Mouse (Mus musculus) embryonic facial prominence, embryonic 11.5 days (tissue): ENCODE measurements around the gene Usp36. TPM values are rescaled to one million over a fixed set of nuclear protein-coding genes. Genes with fewer than 3 reads are reported as not detected.
A peak's percentile ranks its signal among the peaks of the same experiment; 100 is the strongest.

ENCODE experiments used
- ATAC-seq: fragments of 200-750 bp; cut with Nextera tagmentation; replicated peaks from 2 replicates; pipeline ENCODE4 v1.8.0; 2017; ENCODE audit warnings: low read depth; ENCODE audit not compliant: insufficient number of reproducible peaks, low FRiP score, low TSS enrichment
- DNase-seq: peaks from one replicate; pipeline ENCODE4 v3.0.0-alpha.2; 2015; ENCODE audit warnings: low spot score
- H3K27ac ChIP-seq: fragments of 300-500 bp; sonication (generic); replicated peaks from 2 replicates; pipeline ENCODE4 v1.5.1; 2014; ENCODE audit warnings: mild to moderate bottlenecking, low read depth, low read length, control low read depth
- H3K27me3 ChIP-seq: fragments of 300-500 bp; sonication (generic); 2 replicates; pipeline ENCODE4 v1.6.1; 2014; ENCODE audit warnings: mild to moderate bottlenecking, low read length, moderate library complexity, mixed read lengths; ENCODE audit not compliant: control insufficient read depth, insufficient read depth
- H3K36me3 ChIP-seq: fragments of 300-500 bp; sonication (generic); replicated peaks from 2 replicates; pipeline ENCODE4 v1.6.1; 2014; ENCODE audit warnings: low read depth, mild to moderate bottlenecking, low read length, moderate library complexity, mixed read lengths; ENCODE audit not compliant: control insufficient read depth, insufficient read depth
- H3K4me1 ChIP-seq: fragments of 300-500 bp; sonication (generic); 2 replicates; pipeline ENCODE4 v1.6.1; 2014; ENCODE audit warnings: low read length, mixed read lengths; ENCODE audit not compliant: control insufficient read depth, insufficient read depth
- H3K4me2 ChIP-seq: fragments of 300-500 bp; sonication (generic); 2 replicates; pipeline ENCODE4 v1.6.1; 2014; ENCODE audit warnings: low read depth, mild to moderate bottlenecking, control low read depth, low read length, moderate library complexity
- H3K4me3 ChIP-seq: fragments of 300-500 bp; sonication (generic); 2 replicates; pipeline ENCODE4 v1.5.1; 2014; ENCODE audit warnings: low read depth, low read length, control low read depth
- H3K9ac ChIP-seq: fragments of 300-500 bp; sonication (generic); replicated peaks from 2 replicates; pipeline ENCODE4 v1.6.1; 2014; ENCODE audit warnings: mild to moderate bottlenecking, control low read depth, low read length
- H3K9me3 ChIP-seq: fragments of 300-500 bp; sonication (generic); replicated peaks from 2 replicates; pipeline ENCODE4 v1.6.1; 2016; ENCODE audit warnings: mild to moderate bottlenecking, low read length, inconsistent platforms, mixed read lengths; ENCODE audit not compliant: control insufficient read depth
- WGBS: fragments of 180-500 bp; shearing (Covaris S2); extraction: QIAGEN DNeasy Blood & Tissue Kit; methylation state at CpG from one replicate; pipeline ENCODE4 v1.1.7; 2014; 5-methylcytosine and 5-hydroxymethylcytosine counted together
- polyA plus RNA-seq: library from polyadenylated mRNA; unstranded; fragments of >200 nt; fragmentation: Nextera tagmentation; extraction: Ambion mirVana; gene quantifications from 2 replicates; pipeline ENCODE4 v1.2.1, GENCODE M21; 2014

The Usp36 gene
- polyA plus RNA-seq, 1 experiment from 2014 or later, result 8.1 TPM

DNA sequence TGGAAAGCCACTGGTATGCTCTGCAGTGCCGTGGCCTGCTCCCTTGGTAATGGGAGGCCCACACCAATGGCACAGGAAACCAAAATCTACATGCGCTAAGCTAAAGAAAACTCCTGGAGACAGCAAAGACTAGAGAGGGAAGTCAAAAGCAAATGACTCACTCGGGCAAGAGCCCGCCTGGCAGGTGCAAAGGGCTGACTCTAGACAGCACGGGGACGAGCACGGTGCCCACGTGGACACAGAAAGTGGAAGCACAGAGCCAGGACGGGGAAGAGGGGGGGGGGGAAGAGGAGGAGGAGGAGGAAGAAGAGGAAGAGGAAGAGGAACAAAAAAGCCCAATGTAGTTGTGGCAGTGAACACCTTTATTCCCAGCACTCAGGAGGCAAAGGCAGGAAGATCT lies 15.0 kb downstream of the Usp36 start:
- no peak for ATAC-seq
- 94% methylated on average over 9 of the region's 9 CpGs for whole genome bisulfite sequencing
- no peaks in the 10 kb centered on the region for H3K4me1 ChIP-seq

DNA sequence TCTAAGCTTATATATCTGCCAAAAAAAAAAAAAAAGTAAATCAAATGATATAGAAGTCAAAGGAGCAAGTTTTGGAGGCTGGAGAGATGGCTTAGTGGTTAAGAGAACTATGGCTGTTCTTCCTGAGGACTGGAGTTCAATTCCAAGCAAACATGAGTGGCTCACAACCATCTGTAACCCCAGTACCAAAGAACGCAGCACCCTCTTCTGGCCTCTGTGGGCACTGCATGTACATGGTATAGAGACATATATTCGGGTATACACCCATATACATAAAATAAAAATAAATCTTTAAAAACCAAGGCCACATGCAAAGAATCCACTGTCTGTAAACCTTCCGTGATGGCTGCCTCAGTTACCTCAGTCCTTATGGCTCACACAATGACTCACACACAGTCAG lies 20.2 kb downstream of the Usp36 start:
- ATAC-seq (no peak), DNase-seq (peak; percentile 45)
- H3K4me1 ChIP-seq, result no peaks in the 10 kb centered on the region
- peaks cover 26% of the 10 kb centered on the region for H3K36me3 ChIP-seq
- no peak overlapping the region for H3K4me2 ChIP-seq
- H3K27me3 ChIP-seq, result no peaks in the 10 kb centered on the region
- H3K9me3 ChIP-seq, result no peaks in the 10 kb centered on the region
- H3K27ac ChIP-seq, result no peak overlapping the region
- H3K4me3 ChIP-seq, result no peak overlapping the region
- H3K9ac ChIP-seq, result no peak overlapping the region
- WGBS, result 91% methylated on average over 3 of the region's 3 CpGs

More for the DNA sequence above, 15.0 kb downstream of the Usp36 start:
- no peak overlapping the region for H3K4me2 ChIP-seq
- DNase-seq, result no peak
- H3K4me3 ChIP-seq, result no peak overlapping the region
- no peak overlapping the region for H3K9ac ChIP-seq
- H3K9me3 ChIP-seq, result no peaks in the 10 kb centered on the region
- H3K27me3 ChIP-seq, result no peaks in the 10 kb centered on the region
- H3K36me3 ChIP-seq, result peaks cover 21% of the 10 kb centered on the region
- H3K27ac ChIP-seq, result no peak overlapping the region

DNA sequence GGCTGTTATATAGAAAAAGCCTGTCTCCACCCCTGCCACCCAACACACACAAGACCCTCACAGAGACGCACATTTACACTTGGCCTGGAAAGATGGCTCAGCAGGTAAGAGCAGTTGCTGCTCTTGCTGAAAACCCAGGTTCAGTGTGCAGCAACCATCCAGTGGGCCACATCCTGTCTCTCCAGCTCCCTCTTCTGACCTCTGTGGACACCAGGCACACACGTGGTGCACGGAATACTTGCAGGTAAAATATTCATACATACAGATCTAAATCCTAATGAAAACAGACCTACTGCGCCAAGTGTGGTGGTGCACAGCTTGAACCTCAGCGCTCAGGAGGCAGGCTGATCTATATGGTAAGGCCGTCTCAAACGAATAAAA lies 23.4 kb downstream of the Usp36 start:
- ATAC-seq (no peak), DNase-seq (no peak)
- Histone ChIP-seq H3K36me3 (peaks cover 21% of the 10 kb centered on the region), H3K27ac (no peak overlapping the region), H3K27me3 (no peaks in the 10 kb centered on the region), H3K9me3 (no peaks in the 10 kb centered on the region), H3K4me3 (no peak overlapping the region), H3K4me1 (no peaks in the 10 kb centered on the region), H3K9ac (no peak overlapping the region), H3K4me2 (no peak overlapping the region)
- 87% methylated on average over 7 of the region's 7 CpGs for WGBS

GRCm38 (mm10) chr11:118266044-118266665 lies 23.9 kb downstream of the Usp36 start:
- H3K9ac ChIP-seq, result no peak overlapping the region
- ATAC-seq (no peak), DNase-seq (no peak)
- H3K4me1 ChIP-seq, result no peaks in the 10 kb centered on the region
- no peaks in the 10 kb centered on the region for H3K27me3 ChIP-seq
- H3K27ac ChIP-seq, result no peak overlapping the region
- no peak overlapping the region for H3K4me2 ChIP-seq
- H3K36me3 ChIP-seq, result peaks cover 23% of the 10 kb centered on the region
- no peaks in the 10 kb centered on the region for H3K9me3 ChIP-seq
- no peak overlapping the region for H3K4me3 ChIP-seq
- WGBS, result 92% methylated on average over 10 of the region's 10 CpGs

DNA sequence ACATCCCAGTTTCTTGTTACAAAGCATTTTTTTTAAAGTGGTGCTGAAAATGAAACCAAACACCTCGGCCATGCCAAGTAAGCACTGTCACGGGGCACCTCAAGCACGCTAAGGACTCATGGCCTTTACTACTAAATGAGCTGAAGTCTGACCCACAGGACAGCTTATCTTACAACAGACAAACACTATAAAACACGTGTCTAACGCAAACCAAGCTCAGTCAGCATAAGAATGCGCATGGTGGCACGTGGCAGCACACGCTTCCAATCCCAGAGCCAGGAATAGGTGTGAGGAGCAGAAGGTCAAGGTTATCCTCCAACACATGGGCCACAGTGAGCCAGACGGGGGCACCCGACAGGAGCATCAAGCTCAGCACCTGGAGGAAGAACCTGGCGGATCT lies 24.4 kb downstream of the Usp36 start:
- H3K4me3 ChIP-seq, result no peak overlapping the region
- no peaks in the 10 kb centered on the region for H3K27me3 ChIP-seq
- H3K4me2 ChIP-seq, result no peak overlapping the region
- no peak for DNase-seq
- no peak for ATAC-seq
- H3K4me1 ChIP-seq, result no peaks in the 10 kb centered on the region
- no peak overlapping the region for H3K9ac ChIP-seq
- no peak overlapping the region for H3K27ac ChIP-seq
- H3K36me3 ChIP-seq, result peaks cover 23% of the 10 kb centered on the region
- H3K9me3 ChIP-seq, result no peaks in the 10 kb centered on the region
- 93% methylated on average over 11 of the region's 11 CpGs for WGBS

DNA sequence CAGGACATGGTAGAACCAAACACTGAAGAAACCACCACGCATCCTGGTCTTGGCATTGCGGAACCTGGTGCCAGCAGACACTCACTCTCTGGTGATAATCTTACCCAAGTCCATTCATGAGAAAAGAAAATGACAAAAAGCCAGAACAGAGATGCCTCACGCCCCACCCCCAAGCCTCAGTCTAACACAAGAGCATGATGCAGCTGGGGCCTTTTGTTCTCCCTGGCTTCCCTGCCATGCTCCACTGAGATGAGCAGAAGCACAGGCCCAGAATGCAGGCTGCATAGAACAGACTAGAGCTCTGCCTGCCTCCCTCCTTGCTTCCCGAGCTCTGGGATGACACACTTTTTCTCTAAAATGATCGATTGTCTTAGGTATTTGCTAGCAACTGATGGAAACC lies 26.9 kb downstream of the Usp36 start:
- no peaks in the 10 kb centered on the region for H3K9me3 ChIP-seq
- peaks cover 10% of the 10 kb centered on the region for H3K36me3 ChIP-seq
- H3K9ac ChIP-seq, result no peak overlapping the region
- 86% methylated on average over 5 of the region's 5 CpGs for WGBS
- no peaks in the 10 kb centered on the region for H3K4me1 ChIP-seq
- no peak overlapping the region for H3K27ac ChIP-seq
- ATAC-seq (no peak), DNase-seq (no peak)
- no peaks in the 10 kb centered on the region for H3K27me3 ChIP-seq
- H3K4me3 ChIP-seq, result no peak overlapping the region
- H3K4me2 ChIP-seq, result no peak overlapping the region

GRCm38 (mm10) chr11:118260081-118260480 lies 30.0 kb downstream of the Usp36 start:
- Histone ChIP-seq H3K27me3 (no peaks in the 10 kb centered on the region), H3K4me1 (no peaks in the 10 kb centered on the region), H3K4me2 (no peak overlapping the region), H3K9me3 (no peaks in the 10 kb centered on the region), H3K27ac (no peak overlapping the region), H3K9ac (no peak overlapping the region), H3K4me3 (no peak overlapping the region), H3K36me3 (peaks cover 14% of the 10 kb centered on the region)
- DNase-seq, result no peak
- 91% methylated on average over 8 of the region's 8 CpGs for WGBS
- ATAC-seq, result no peak

DNA sequence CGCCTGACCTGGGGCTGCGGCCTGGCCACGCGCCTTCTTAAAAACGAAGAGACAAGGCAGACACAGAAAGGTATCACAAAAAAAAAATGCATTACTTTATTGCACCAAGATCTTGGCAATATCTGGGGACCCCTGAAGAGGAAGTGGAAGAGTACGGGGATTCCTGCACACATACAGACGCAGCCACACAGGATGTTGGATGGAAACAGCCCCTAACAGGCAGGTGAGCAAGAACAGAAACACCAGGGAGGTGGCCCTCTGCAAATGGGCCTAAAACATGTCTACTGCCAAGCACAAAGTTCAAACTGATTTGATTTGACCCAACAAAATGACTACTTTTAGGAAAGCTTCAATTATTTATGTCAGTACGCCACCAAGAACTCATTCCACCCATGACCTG lies 30.5 kb downstream of the Usp36 start:
- H3K4me1 ChIP-seq, result no peaks in the 10 kb centered on the region
- H3K4me3 ChIP-seq, result no peak overlapping the region
- H3K9me3 ChIP-seq, result no peaks in the 10 kb centered on the region
- no peak overlapping the region for H3K27ac ChIP-seq
- no peaks in the 10 kb centered on the region for H3K27me3 ChIP-seq
- no peak for DNase-seq
- ATAC-seq, result no peak
- no peak overlapping the region for H3K9ac ChIP-seq
- no peak overlapping the region for H3K4me2 ChIP-seq
- 95% methylated on average over 8 of the region's 8 CpGs for WGBS
- peaks cover 14% of the 10 kb centered on the region for H3K36me3 ChIP-seq
